Mouse (Mus musculus) intestine, embryonic 14.5 days (tissue): ENCODE measurements around the gene Gm6592. TPM values are rescaled to one million over a fixed set of nuclear protein-coding genes. Genes with fewer than 3 reads are reported as not detected.
"Not testable (repeated sequence)": the region's sequence is repeated elsewhere in the genome, so short reads cannot be mapped to it uniquely, and the experiment has no call there.

Experiments
- ATAC-seq: fragments of 200-750 bp; cut with Nextera tagmentation; replicated peaks from 2 replicates; pipeline ENCODE4 v1.8.0; 2017; ENCODE audit warnings: low read depth, moderate number of reproducible peaks, moderate TSS enrichment, moderate library complexity; ENCODE audit not compliant: low FRiP score, low TSS enrichment
- DNase-seq: peaks from one replicate; pipeline ENCODE4 v3.0.0-alpha.2; 2018; ENCODE audit warnings: low spot score
- H3K27ac ChIP-seq: fragments of 300-500 bp; sonication (generic); 2 replicates; pipeline ENCODE4 v1.5.1; 2014; ENCODE audit warnings: low read depth, mild to moderate bottlenecking, control low read depth
- H3K27me3 ChIP-seq: fragments of 300-500 bp; sonication (generic); replicated peaks from 2 replicates; pipeline ENCODE4 v1.6.1; 2014; ENCODE audit warnings: low read length, control low read depth; ENCODE audit not compliant: control insufficient read depth, insufficient read depth
- H3K36me3 ChIP-seq: fragments of 300-500 bp; sonication (generic); 2 replicates; pipeline ENCODE4 v1.6.1; 2014; ENCODE audit warnings: low read length, control low read depth; ENCODE audit not compliant: control insufficient read depth, insufficient read depth
- H3K4me1 ChIP-seq: fragments of 300-500 bp; sonication (generic); replicated peaks from 2 replicates; pipeline ENCODE4 v1.6.1; 2014; ENCODE audit warnings: low read length, control low read depth, mixed read lengths; ENCODE audit not compliant: control insufficient read depth, insufficient read depth
- H3K4me2 ChIP-seq: fragments of 300-500 bp; sonication (generic); 2 replicates; pipeline ENCODE4 v1.6.1; 2014; ENCODE audit warnings: low read length
- H3K4me3 ChIP-seq: fragments of 300-500 bp; sonication (generic); 2 replicates; pipeline ENCODE4 v1.5.1; 2014; ENCODE audit warnings: low read depth, low read length, control low read depth, mixed read lengths
- H3K9ac ChIP-seq: fragments of 300-500 bp; sonication (generic); 2 replicates; pipeline ENCODE4 v1.6.1; 2014; ENCODE audit warnings: mild to moderate bottlenecking, low read length
- H3K9me3 ChIP-seq: fragments of 300-500 bp; sonication (generic); 2 replicates; pipeline ENCODE4 v1.6.1; 2016; ENCODE audit warnings: low read length, control low read depth; ENCODE audit not compliant: control insufficient read depth
- WGBS: fragments of 180-500 bp; shearing (Covaris S2); extraction: QIAGEN DNeasy Blood & Tissue Kit; methylation state at CpG from one replicate; pipeline ENCODE4 v1.1.7; 2014; 5-methylcytosine and 5-hydroxymethylcytosine counted together
- polyA plus RNA-seq: library from polyadenylated mRNA; unstranded; fragments of >200 nt; fragmentation: Nextera tagmentation; extraction: Ambion mirVana; gene quantifications from 2 replicates; pipeline ENCODE4 v1.2.1, GENCODE M21; 2014

Gm6592 gene
- polyA plus RNA-seq, result not detected in 2 replicates

GRCm38 (mm10) chrX:8843694-8844093 lies at the start of gene Gm6592:
Gene Gm6592, plus strand, starts transcription at chrX:8843994.
- H3K27me3 ChIP-seq, result no peaks in the 10 kb centered on the region
- H3K4me2 ChIP-seq, result no peak within 1 kb of the TSS
- DNase-seq (no peak), ATAC-seq (no peak)
- H3K9ac ChIP-seq, result no peak within 1 kb of the TSS
- no peaks in the 10 kb centered on the region for H3K36me3 ChIP-seq
- no peaks in the 10 kb centered on the region for H3K9me3 ChIP-seq
- no peaks in the 10 kb centered on the region for H3K4me1 ChIP-seq
- no peak within 1 kb of the TSS for H3K27ac ChIP-seq
- WGBS, result 82% methylated on average over 1 of the region's 1 CpGs
- no peak within 1 kb of the TSS for H3K4me3 ChIP-seq

GRCm38 (mm10) chrX:8803391-8803790 lies 40.4 kb upstream of the Gm6592 start, which contains the start of gene Ssxb5:
Gene Ssxb5, plus strand, starts transcription at chrX:8803691.
- WGBS, result 70% methylated on average over 4 of the region's 4 CpGs
- not testable (repeated sequence) for ATAC-seq, H3K9ac ChIP-seq, H3K4me2 ChIP-seq, DNase-seq, H3K4me1 ChIP-seq, H3K4me3 ChIP-seq, H3K27me3 ChIP-seq, H3K9me3 ChIP-seq, H3K27ac ChIP-seq, H3K36me3 ChIP-seq

GRCm38 (mm10) chrX:8832043-8832442 lies 11.8 kb upstream of the Gm6592 start:
- no peaks in the 10 kb centered on the region for H3K36me3 ChIP-seq
- no peak overlapping the region for H3K4me2 ChIP-seq
- H3K9me3 ChIP-seq, result no peaks in the 10 kb centered on the region
- no peak overlapping the region for H3K9ac ChIP-seq
- no peak overlapping the region for H3K4me3 ChIP-seq
- no peak overlapping the region for H3K27ac ChIP-seq
- no peaks in the 10 kb centered on the region for H3K4me1 ChIP-seq
- no peak for ATAC-seq
- no peaks in the 10 kb centered on the region for H3K27me3 ChIP-seq
- peak; percentile 70 for DNase-seq

- Histone ChIP-seq H3K4me1 (no peaks in the 10 kb centered on the region), H3K27ac (no peak overlapping the region), H3K27me3 (no peaks in the 10 kb centered on the region), H3K9me3 (no peaks in the 10 kb centered on the region), H3K4me2 (no peak overlapping the region), H3K9ac (no peak overlapping the region), H3K36me3 (no peaks in the 10 kb centered on the region), H3K4me3 (no peak overlapping the region)
- no peak for DNase-seq
- no peak for ATAC-seq
- 93% methylated on average over 10 of the region's 10 CpGs for WGBS
Measured at GRCm38 (mm10) chrX:8852486-8852885, 8.7 kb downstream of the Gm6592 start.

GRCm38 (mm10) chrX:8864331-8864730 lies 20.5 kb downstream of the Gm6592 start:
- WGBS, result 2% methylated on average over 3 of the region's 3 CpGs
- not testable (repeated sequence) for H3K27me3 ChIP-seq

GRCm38 (mm10) chrX:8873953-8874352 lies 30.2 kb downstream of the Gm6592 start, which contains the start of gene Gm5751:
Gene Gm5751, plus strand, starts transcription at chrX:8874253.
- DNase-seq, result not testable (repeated sequence)

More at GRCm38 (mm10) chrX:8864331-8864730, 20.5 kb downstream of the Gm6592 start:
- H3K4me1 ChIP-seq, H3K4me3 ChIP-seq, H3K4me2 ChIP-seq, H3K27ac ChIP-seq, H3K9ac ChIP-seq, H3K36me3 ChIP-seq, H3K9me3 ChIP-seq: not testable (repeated sequence)
- DNase-seq, result peak; percentile 77
- 0 out of 2 replicates have a peak, but pooled peaks have one; percentile 53 for ATAC-seq

GRCm38 (mm10) chrX:8884336-8884735 lies 40.5 kb downstream of the Gm6592 start:
- H3K9ac ChIP-seq, result no peak overlapping the region
- 67% methylated on average over 4 of the region's 4 CpGs for WGBS

More at GRCm38 (mm10) chrX:8873953-8874352, 30.2 kb downstream of the Gm6592 start, which contains the start of gene Gm5751:
- H3K4me2 ChIP-seq, H3K27me3 ChIP-seq, H3K9me3 ChIP-seq, H3K9ac ChIP-seq, ATAC-seq, H3K27ac ChIP-seq, H3K36me3 ChIP-seq, H3K4me3 ChIP-seq, H3K4me1 ChIP-seq: not testable (repeated sequence)
- WGBS, result 100% methylated on average over 3 of the region's 4 CpGs

GRCm38 (mm10) chrX:8891975-8892342 lies 48.2 kb downstream of the Gm6592 start:
- H3K4me2 ChIP-seq, result peak overlapping the region; percentile 57
- ATAC-seq (peak; percentile 10; the same call in 1 of the 2 replicates), DNase-seq (no peak)
- H3K9me3 ChIP-seq, result no peaks in the 10 kb centered on the region
- H3K36me3 ChIP-seq, result no peaks in the 10 kb centered on the region
- H3K27ac ChIP-seq, result no peak overlapping the region
- peak overlapping the region; percentile 49 for H3K4me3 ChIP-seq
- WGBS, result 36% methylated on average over 3 of the region's 9 CpGs
- no peak overlapping the region for H3K9ac ChIP-seq
- H3K27me3 ChIP-seq, result no peaks in the 10 kb centered on the region
- H3K4me1 ChIP-seq, result no peaks in the 10 kb centered on the region

More at GRCm38 (mm10) chrX:8884336-8884735, 40.5 kb downstream of the Gm6592 start:
- no peak for DNase-seq
- Histone ChIP-seq H3K4me1 (no peaks in the 10 kb centered on the region), H3K36me3 (no peaks in the 10 kb centered on the region), H3K27ac (no peak overlapping the region), H3K4me2 (no peak overlapping the region), H3K4me3 (no peak overlapping the region), H3K9me3 (no peaks in the 10 kb centered on the region), H3K27me3 (no peaks in the 10 kb centered on the region)
- ATAC-seq, result no peak
